Mouse (Mus musculus) left cerebral cortex, adult 9 months (tissue): ENCODE results near the gene Mst1.
A peak's percentile ranks its signal among the peaks of the same experiment; 100 is the strongest.

Experiments
- DNase-seq, 2 experiments: peaks; one replicate each; pipeline ENCODE4 v3.0.0; 2022; ENCODE audit warnings: low spot score in 2 of 2

Gene Mst1

DNA sequence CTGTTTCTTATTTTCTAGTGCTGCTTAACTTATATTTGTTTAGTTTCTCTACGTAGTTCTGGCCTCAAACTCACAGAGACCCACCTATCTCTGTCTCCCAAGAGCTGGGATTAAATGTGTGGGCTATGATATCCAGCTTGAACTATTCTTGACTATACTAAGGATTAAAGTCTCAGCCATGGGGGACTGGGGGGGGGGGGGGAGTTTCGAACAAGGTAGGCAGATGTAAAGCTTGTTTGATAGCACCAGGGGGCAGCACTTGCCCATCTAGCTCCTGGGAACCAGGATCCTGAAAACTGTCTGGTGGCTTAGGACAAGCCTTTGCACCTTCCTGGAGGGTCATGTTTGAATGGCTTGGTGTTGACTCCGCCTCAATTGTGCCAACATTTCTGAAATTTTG lies 15.3 kb downstream of the Mst1 start:
- no peak for DNase-seq

DNA sequence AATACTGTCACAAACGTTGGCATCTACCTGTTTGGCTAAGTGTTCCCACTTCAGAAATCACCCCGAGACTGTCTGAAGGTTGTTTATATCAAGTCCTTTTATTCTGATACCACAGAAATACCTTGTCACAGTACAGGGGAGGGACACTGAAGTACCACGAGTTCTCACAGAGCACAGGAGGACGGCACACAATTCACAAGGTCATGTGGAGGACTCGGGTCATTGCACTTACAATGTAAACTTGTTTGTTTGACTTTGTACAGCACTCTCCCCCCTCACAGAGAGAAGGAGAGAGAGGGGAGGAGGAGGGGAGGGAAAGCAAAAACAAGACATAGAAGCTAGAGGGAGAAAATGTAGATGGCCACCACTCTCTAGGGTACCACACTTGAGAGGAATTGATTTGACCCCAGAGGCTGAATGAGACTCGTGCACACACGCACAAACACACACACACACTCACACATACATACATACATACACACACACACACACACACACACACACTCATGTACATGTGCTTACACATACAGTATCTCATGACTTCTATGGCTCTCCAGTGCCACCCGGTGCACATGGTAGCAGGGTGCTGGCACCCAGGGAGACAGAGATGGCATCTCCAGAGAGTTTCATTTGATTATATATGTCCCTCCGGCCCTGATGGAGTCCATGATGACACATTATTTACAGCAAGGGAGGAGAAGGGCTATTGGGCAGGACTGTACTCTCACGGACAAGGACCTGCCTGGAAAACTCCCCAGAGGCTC lies 15.9 kb downstream of the Mst1 start:
- no peak for DNase-seq

DNA sequence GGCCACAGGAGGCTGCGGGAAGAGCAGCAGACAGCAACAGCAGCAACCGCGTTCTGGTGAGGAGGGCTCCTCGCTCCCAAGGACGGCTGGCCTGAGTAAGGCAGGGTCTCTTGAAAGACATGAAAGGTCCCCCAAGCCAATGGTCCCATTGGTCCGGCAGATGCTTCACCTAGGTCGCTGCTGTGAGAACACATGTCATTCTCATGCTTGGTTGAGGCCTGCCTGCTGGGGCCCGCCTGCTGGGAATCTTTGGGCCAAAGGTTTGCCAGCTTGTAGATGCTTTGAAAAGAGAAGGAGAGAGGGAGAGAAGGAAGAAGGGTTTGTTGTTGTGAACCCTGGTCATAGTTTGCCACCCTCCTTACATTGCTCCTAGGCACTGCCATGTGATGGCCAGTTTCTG lies 19.4 kb downstream of the Mst1 start:
- DNase-seq = no peak

DNA sequence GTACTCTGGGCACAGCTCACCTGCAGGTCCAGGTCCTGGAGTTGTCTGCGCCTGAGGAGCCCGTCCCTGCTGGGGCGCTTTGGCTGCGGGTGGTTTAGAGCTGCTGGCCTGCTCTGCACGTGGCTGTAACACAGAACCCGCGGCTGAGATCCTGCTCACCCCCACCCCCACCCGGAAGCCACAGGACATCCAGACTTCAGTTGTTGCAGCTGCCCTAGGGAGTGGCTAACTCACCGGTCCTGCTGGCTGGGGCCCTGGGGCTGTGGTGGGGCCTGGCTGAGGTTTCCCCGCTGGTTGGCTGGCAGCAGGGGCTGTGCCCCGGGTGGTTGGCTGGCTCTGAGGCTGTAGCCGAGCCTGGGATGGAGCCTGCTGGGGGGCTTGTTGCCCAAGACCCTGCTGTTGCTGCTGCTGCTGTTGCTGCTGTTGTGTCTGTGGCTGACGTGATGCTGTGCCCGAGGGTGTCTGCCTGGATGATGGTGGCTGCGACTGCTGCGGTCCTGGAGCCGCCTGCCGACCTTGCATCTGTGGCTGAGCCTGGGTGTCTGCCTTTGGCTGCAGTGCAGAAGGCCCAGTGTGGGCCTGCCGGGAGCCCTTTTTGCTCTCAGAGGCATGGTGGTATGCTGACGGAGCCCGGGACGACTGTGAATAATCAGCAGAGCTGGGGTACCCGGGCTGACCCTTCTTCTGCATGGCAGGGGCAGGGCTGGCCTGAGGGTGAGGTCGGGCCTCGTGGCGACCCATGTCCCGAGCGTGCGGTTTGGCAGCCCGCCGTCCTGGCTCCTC lies 24.7 kb downstream of the Mst1 start:
- DNase-seq = no peak

DNA sequence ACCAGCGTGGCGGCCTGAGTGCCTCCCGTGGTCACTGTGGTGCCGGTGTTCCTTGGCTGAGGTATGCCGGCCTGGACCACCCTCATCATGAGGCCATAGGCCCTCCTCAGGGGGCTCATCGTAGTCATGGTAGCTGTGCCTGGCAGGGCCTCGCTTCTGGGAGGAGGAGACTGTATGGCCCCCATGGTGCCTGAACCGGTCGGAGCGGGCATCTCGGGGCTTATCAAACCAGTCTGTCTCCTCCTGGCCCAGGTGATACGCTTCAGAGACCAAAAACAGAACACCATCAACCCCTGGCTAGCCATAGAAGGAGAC lies 25.3 kb downstream of the Mst1 start:
- no peak for DNase-seq

DNA sequence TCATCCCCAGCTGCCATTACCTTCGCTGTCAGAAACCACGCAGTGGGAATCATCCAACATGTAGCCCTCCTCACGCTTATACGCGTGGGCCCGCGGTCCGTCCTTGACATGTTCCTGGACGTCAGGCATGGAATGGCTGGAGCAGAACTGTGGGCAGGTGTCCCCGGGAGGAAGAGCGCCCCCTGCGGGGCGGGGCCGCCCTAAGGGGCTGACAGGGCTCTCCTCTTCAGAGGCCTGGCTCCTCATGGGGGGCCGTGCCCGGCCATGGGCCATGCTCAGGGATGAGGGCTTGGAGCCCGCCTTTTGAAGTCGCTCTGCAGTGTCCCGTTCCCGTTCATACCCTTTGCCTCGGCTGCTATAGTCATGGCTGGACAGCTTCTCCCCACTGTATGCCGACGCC lies 25.9 kb downstream of the Mst1 start:
- DNase-seq = no peak

DNA sequence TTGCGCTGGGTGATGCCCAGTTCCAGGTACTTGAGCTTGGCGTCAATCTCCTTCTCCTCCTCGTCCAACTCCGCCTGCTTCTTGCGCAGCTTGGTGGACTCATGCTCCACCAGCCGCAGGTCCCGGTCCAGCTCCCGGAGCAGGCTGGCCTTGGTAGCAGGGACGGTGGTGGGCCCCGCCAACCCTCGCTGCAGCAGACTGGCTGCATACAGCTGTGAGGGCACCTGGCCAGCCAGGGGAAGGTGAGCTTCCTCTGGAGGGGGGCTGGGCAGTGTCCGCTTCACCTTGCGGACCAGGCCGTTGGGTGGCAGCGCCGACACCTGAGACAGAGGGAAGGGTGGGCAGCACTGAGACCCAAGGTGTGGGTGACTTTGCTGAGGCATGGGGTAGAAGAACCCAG lies 27.6 kb downstream of the Mst1 start:
- no peak for DNase-seq

DNA sequence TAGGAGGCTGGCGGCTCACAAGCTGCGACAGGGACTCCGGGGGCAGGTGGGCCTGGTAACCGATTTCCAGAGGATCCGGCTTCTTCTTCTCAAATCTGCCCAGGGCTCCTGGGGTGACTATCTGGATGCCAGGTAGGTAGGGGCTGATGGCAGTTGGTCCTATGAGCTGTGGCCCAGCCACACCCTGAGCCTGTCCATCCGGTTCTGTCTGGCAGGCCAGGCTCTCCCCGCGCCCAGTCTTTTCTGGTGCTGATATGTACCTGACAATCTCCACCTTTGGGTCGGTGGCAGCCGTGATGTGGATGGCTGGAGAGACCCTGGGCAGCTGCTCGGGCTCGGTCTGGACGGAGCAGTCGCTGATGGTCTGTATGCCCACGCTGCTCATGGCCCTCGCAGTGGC lies 29.9 kb downstream of the Mst1 start:
- no peak for DNase-seq

DNA sequence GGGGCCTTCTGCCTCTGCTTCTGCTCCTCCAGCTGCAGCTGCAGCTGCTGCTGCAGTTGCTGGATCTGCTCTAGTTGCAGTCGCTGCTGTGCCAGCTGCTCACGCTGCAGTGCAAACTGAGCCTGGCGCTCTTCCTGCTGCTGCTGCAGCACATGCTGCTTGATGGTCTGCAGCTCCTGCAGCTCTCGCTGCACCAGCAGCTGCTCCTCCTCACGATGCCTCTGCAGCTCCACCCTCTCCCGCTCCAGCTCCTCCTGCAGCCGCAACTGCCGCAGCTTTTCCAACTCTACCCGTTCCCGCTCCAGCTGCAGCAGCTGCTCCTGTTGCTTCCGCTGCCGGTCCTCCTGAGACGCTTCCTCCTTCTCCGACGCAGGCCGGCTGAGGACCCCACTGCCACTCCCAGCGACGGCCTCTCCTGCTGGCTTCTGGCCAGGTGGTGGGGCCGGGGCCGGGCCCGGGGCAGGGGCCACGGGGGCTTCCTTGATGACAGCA lies 30.9 kb downstream of the Mst1 start:
- DNase-seq = no peak

DNA sequence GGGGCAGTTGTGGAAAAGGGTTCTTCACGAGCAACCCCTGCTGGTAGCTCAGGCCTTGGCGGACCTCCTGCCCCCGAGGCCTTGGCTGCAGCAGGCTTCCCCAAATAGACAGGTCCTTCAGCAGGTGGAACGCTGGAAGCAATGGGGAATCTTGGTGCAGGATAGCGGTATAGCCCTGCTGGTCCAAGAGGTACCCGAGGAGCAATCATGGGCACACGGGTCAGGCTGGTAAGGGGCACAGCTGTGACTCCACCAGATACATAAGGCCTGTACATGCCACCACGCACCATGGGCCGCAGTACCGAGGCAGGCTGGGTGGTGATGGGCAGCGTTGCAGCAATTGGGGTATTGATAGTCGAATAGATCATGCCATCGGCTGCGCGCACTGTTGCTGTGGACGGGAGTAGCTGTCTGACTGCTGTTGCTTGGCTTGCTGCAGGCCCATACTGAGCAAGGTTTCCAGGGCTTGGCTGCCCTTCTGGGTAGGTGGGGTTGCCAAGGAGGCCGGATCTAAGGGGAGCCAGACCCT lies 31.4 kb downstream of the Mst1 start:
- DNase-seq = no peak

DNA sequence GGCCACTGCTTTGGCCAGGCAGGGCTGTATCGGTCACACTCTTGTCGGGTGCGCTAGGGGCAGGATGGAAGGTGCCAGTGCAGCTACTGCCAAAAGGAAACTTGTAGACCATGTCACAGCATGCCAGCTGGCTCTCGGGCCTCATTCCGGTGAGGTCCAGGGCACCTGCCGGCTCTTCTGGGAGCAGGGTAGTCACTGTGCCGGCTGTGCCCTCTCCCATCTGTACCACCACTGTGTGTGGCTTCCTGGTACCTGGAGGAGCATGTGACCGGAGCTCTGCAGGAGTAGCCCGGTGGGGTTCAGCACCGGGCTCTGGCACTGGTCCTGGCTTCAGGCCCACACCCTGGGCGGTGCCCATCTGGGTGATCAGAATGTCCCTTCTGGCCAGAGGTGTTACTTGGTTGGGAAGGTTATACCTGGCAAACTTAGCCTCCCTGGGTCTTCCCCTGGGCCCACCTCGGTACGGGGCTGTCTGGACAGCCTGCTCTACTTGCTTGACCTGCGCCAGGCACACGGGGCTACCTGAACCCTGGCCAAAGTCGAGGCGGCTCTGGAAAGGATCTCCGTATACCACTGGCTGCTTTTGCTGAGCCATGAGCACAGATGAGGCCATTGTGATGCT lies 32.6 kb downstream of the Mst1 start:
- DNase-seq = no peak

DNA sequence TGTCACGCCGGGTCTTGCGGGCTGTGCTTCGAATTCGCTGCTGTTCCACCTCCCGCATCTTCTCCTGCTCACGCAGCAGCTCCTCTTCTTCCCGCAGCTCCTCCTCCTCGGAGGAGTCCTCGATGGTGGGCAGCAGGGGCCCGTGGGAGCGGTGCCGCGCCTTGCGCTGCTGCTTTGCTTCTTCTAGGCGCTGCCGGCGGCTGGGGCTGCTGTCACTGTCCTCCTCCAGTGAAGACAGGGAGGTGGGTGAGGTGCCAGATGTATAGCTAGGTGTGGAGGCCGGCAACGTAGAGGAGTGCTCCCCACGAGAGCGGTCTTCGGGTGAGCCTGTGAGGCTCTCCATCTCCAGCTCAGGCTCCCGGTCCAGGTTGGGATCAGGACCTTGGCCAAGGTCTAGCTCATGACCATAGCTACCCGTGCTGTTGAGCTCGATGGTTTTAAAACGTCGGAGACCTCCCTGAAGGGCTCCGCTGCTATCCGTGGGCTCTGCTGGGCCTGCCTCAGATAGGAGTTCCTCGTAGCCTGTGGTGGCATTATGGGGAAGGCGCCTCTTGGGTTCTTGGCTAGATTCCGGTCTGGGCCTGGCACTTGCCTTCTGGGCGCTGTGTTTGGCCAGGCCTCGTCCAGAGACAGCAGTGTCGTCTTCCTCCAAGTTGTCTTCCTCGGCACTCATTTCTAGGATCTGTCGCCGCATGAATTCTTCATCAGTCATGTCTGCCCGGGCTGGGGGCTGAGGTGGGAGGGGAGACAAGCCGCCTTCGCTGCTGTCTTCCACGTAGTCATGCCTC lies 35.2 kb downstream of the Mst1 start:
- DNase-seq = peak in 1 of 2 experiments; percentile 68

DNA sequence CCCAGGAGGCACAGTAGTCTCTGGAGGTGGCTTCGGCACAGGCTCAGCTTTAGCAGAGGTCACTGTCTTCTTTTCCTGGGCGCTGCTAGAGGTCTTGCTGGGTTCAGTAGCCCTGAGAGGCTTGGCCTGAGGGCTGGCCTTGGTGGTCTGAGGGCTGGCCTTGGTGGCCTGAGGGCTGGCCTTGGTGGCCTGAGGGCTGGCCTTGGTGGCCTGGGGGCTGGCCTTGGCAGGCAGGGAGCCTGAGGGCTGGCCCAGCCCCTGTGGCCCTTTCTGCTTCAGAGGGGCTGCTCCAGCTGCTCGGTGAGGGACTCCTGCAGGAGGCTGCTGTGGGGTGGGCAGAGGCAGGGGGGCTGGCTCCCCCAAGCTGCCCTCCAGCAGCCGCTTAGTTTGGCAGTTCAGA lies 36.9 kb downstream of the Mst1 start:
- DNase-seq = no peak

DNA sequence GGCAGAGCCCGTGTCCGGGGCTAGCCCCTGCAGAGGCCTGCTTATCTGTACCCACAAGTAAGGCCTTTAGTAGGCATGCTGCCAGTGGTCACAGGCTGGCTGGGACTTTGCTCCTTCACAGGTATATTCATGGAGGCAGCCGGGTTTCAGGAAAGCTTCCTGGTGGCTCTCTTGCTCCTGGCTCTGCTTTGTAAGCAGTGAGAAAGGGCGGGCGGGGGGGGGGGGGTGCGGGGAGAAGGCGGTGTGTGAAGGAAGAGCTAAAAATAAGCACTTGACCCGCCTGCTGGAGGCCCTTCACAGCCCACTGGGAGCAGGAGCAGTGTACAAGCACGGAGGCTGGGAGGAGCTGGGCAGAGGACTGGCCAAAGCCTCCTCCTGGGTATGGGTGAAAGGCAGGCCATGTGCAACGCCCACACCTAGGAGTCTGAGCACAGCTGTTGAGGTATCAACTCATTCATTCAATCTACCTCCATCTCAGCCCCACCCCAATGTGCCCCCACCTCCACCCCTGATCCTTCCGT lies 39.7 kb downstream of the Mst1 start:
- no peak for DNase-seq

DNA sequence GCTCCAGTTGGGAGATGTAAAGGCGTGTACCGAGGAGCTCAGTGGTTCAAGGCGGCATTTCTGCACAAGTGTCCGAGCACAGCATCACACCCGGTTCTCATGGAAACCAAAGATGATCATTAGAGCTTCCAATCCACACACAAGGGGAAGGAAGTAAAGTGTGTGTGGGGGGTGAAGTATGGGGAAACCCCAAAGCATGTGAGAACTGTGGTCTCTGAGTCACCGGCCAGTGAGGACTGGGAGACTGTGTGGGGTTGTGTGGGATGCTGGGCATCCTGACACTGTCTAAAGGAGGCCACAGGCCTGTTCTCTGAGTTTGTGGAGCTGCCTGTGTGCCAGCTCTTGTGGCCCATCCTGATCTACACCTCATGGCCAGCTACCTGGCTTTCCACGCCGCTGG lies 40.4 kb downstream of the Mst1 start:
- no peak for DNase-seq

DNA sequence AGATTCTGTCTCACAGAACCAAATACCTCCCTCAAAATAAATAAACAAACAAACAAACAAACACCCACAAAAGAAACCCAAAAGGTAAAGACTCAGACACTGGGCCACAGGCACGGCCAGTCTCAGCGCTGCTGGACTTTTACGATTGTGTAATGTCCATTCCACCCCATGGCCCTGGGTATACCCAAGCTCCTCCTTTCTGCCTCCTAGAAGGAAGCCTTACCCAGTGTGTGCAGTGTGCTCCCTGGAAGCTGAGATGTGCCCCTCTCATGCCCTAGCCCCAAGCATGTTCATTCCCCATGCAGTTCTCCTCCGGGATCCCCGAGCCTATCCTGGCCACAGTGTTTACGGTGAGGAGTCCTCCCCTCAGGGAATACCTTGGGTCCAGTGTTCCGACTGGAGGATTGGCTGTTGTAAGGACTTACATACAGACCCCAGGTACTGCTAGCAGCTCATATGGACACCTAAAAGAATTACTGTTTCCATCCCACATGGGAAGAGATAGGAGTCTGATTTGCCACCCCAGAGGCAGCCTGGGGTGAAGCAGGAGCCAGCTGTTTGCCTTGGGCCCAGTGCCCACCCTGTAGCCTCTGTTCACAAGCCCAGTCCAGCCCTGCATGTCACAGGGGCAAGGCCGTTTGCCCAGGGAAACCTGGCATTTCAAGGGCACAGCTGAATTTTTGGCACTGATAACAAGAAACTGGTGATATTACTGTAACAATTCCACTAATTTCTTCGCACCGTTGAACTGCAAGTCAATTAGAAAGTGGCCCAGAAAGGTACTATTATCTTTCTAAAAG lies 41.1 kb downstream of the Mst1 start:
- no peak for DNase-seq

DNA sequence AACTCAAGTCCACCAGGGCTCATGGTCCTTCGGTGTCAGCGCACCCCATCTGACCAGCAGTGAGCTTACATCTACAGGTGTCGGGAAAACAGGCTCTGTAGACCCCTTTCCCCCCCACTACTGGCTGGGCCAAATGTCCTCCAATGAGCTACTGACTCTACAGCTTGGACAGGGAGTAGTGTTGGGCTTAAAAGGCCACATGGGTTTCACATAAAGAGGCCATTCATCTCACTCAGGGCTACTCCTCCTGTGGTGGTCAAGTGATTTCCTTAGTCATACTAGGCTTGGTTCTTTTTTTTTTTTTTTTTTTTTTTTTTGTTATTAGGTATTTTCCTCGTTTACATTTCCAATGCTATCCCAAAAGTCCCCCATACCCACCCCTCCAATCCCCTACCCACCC lies 43.7 kb downstream of the Mst1 start:
- no peak for DNase-seq

DNA sequence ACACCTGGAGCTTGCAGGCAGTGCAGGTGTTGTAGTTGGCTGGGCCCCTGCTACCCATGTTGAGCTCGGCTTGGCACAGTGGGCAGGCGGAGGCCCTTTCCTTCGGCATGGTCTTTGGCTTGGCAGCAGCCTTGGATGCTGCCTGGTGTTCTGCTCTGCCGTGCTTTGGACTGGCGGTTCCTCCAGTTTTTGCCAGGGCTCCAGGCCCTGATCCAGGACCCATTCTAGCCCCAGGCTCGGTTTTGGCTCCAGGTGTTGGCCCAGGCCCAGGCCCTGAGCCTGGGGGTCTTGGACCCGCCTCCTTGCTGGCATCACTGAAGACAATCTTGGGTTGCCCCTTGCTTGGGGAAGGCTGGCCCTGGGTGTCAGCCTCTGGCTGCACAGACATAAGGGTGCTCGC lies 45.5 kb downstream of the Mst1 start:
- DNase-seq = no peak

DNA sequence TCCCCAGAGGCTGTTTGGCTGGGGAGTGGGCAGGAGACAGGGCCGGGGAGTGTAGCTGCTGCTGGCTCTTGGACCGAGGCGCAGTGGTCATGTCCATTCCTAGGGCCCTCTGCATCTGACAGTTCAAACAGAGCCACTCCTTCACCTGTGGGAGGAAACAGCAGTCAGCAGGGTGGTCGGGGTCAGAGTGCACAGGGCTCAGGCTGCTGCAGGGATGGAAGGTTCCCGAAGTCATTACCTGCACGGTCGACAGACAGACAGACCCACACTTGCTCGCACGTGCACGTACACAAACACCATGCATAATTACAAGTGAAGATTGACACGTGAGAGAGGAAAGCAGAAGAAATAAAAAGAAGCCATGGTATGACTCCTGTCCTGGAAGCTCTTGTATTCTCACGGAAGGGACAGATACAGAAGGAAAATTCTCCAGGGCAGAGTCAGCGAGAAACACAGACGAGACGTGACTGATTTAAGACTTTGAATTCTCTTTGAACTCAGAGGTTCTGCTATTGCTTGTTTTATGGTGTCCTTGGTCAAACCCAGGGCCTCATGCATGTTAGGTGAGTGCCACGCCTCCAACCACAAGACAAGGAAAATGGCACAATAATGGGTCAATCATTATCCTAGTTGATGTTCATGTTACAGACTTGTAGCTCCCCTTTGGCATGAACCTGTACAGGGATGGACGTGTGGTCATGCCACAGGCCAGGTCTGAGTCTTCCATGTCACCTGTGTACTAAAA lies 46.4 kb downstream of the Mst1 start:
- no peak for DNase-seq

DNA sequence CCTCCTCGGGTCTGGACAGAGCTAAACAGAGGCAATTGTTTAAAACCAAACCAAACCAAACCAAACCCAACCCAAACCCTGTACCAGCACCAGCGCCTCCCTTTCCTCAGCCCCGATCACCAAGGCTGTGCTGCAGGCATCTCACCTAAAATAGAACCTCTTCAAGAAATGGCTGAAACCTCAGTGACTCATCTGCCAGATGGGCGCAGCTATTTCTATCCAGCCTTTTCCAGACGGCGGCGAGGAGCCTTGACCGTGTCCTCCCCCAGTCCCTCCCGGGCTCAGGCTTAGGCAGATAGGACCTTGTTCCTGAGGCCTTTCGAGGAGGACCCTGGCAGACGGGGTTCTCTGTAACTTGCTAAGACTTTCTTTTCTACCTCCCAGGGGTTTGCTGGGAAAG lies 48.0 kb downstream of the Mst1 start:
- peak; percentile 70 to 86 for DNase-seq
